Mouse (Mus musculus): ENCODE results near the gene Pak3. TPM values are rescaled to one million over a fixed set of nuclear protein-coding genes. Genes with fewer than 3 reads are reported as not detected.

Pak3 gene
- polyA plus RNA-seq, 1 experiment from 2014 or later = 3.4 TPM

- Histone ChIP-seq H3K27me3 (replicated peaks; ENCODE audit: control insufficient read depth, insufficient read depth, low read length) (peaks cover 6% of the 10 kb centered on the region), H3K4me1 (replicated peaks; ENCODE audit: control insufficient read depth, insufficient read depth, low read length) (no peaks in the 10 kb centered on the region), H3K4me3 (ENCODE audit: low read depth, low read length) (no peak overlapping the region), H3K9me3 (ENCODE audit: control insufficient read depth, low read length) (no peaks in the 10 kb centered on the region), H3K36me3 (ENCODE audit: control insufficient read depth, insufficient read depth, low read length) (no peaks in the 10 kb centered on the region), H3K27ac (ENCODE audit: low read depth, low read length) (no peak overlapping the region), H3K9ac (ENCODE audit: low read depth, low read length) (no peak overlapping the region), H3K4me2 (no peak overlapping the region)
- 88% methylated on average over 2 of the region's 2 CpGs for WGBS
- ATAC-seq (replicated peaks; ENCODE audit: low FRiP score) = no peak
- no peak for DNase-seq (ENCODE audit: low spot score)
These were observed 125.5 kb downstream of the Pak3 start for GRCm38 (mm10) chrX:143643936-143644335.

- H3K4me3 ChIP-seq (ENCODE audit: low read depth, low read length) = no peak overlapping the region
- ATAC-seq (replicated peaks; ENCODE audit: low FRiP score) (no peak), DNase-seq (ENCODE audit: low spot score) (no peak)
- H3K4me2 ChIP-seq = no peak overlapping the region
- no peaks in the 10 kb centered on the region for H3K36me3 ChIP-seq (ENCODE audit: control insufficient read depth, insufficient read depth, low read length)
- H3K9ac ChIP-seq (ENCODE audit: low read depth, low read length) = no peak overlapping the region
- H3K27me3 ChIP-seq (replicated peaks; ENCODE audit: control insufficient read depth, insufficient read depth, low read length) = peaks cover 6% of the 10 kb centered on the region
- H3K27ac ChIP-seq (ENCODE audit: low read depth, low read length) = no peak overlapping the region
- no peaks in the 10 kb centered on the region for H3K4me1 ChIP-seq (replicated peaks; ENCODE audit: control insufficient read depth, insufficient read depth, low read length)
- H3K9me3 ChIP-seq (ENCODE audit: control insufficient read depth, low read length) = no peaks in the 10 kb centered on the region
- WGBS = 59% methylated on average over 1 of the region's 1 CpGs
These were observed 126.4 kb downstream of the Pak3 start for GRCm38 (mm10) chrX:143644807-143645206.

DNA sequence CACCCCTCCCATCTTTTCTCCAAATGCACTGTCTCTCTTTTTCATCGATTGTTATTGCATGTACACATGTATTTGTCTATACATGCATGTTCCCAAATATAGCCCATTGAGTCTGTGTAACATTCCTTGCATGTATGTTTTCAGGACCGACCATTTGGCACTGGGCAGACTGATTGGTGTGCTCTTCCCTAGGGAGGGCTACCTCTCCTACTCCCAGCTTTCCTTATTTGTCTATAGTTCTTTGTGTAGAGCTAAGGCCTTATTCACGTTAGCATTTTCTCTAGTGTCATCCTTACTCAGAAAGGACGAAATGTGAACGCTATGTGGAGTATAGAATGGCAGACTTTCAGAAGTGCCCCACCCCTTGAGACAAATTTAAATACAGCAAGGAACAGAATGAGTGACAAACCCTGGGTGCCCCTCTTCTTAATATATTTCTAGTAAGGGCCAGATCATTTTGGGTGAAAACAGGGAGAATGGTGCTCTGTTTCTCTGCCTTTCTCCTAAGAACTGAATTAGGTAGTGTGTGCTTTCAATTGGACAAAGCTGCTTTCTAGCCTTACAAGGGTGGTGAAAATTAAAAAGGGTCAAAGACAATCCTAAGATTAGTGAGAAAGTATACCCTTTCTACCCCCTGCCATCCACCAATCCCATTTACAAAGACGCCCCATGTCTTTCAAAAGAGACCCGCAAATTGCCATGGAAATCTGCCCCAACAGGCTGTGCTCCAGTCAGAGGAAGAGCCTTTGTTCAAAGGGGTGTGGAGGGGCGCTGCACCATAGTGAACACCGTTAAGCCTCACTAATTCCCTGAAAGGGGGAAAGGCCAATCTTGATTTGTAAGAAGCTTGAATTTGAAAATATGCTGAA lies 136.2 kb downstream of the Pak3 start:
- H3K9ac ChIP-seq (ENCODE audit: low read depth, low read length) = no peak overlapping the region
- H3K4me3 ChIP-seq (ENCODE audit: low read depth, low read length) = no peak overlapping the region
- no peak overlapping the region for H3K27ac ChIP-seq (ENCODE audit: low read depth, low read length)
- 44% methylated on average over 9 of the region's 9 CpGs for WGBS
- no peaks in the 10 kb centered on the region for H3K9me3 ChIP-seq (ENCODE audit: control insufficient read depth, low read length)
- no peaks in the 10 kb centered on the region; the same call in 1 of the 2 replicates for H3K27me3 ChIP-seq (replicated peaks; ENCODE audit: control insufficient read depth, insufficient read depth, low read length)
- DNase-seq (ENCODE audit: low spot score) (no peak), ATAC-seq (replicated peaks; ENCODE audit: low FRiP score) (no peak)
- no peaks in the 10 kb centered on the region for H3K36me3 ChIP-seq (ENCODE audit: control insufficient read depth, insufficient read depth, low read length)
- H3K4me1 ChIP-seq (replicated peaks; ENCODE audit: control insufficient read depth, insufficient read depth, low read length) = no peaks in the 10 kb centered on the region
- H3K4me2 ChIP-seq = no peak overlapping the region

GRCm38 (mm10) chrX:143655177-143655492 lies 136.7 kb downstream of the Pak3 start:
- Histone ChIP-seq H3K4me1 (replicated peaks; ENCODE audit: control insufficient read depth, insufficient read depth, low read length) (no peaks in the 10 kb centered on the region), H3K27ac (ENCODE audit: low read depth, low read length) (no peak overlapping the region), H3K9me3 (ENCODE audit: control insufficient read depth, low read length) (no peaks in the 10 kb centered on the region), H3K4me2 (no peak overlapping the region), H3K4me3 (ENCODE audit: low read depth, low read length) (no peak overlapping the region), H3K36me3 (ENCODE audit: control insufficient read depth, insufficient read depth, low read length) (no peaks in the 10 kb centered on the region), H3K27me3 (replicated peaks; ENCODE audit: control insufficient read depth, insufficient read depth, low read length) (no peaks in the 10 kb centered on the region; the same call in 1 of the 2 replicates), H3K9ac (ENCODE audit: low read depth, low read length) (no peak overlapping the region)
- no peak for ATAC-seq (replicated peaks; ENCODE audit: low FRiP score)
- 24% methylated on average over 3 of the region's 3 CpGs for WGBS
- no peak for DNase-seq (ENCODE audit: low spot score)

GRCm38 (mm10) chrX:143664221-143665150 lies 146.1 kb downstream of the Pak3 start:
- DNase-seq (ENCODE audit: low spot score) (peak; percentile 30), ATAC-seq (replicated peaks; ENCODE audit: low FRiP score) (peak; percentile 75)
- peak overlapping the region; percentile 61 for H3K4me2 ChIP-seq
- peaks cover 14% of the 10 kb centered on the region; the same call in 1 of the 2 replicates for H3K27me3 ChIP-seq (replicated peaks; ENCODE audit: control insufficient read depth, insufficient read depth, low read length)
- no peak overlapping the region for H3K27ac ChIP-seq (ENCODE audit: low read depth, low read length)
- H3K4me3 ChIP-seq (ENCODE audit: low read depth, low read length) = peak overlapping the region; percentile 39
- H3K9ac ChIP-seq (ENCODE audit: low read depth, low read length) = no peak overlapping the region
- H3K36me3 ChIP-seq (ENCODE audit: control insufficient read depth, insufficient read depth, low read length) = no peaks in the 10 kb centered on the region
- H3K9me3 ChIP-seq (ENCODE audit: control insufficient read depth, low read length) = no peaks in the 10 kb centered on the region
- no peaks in the 10 kb centered on the region for H3K4me1 ChIP-seq (replicated peaks; ENCODE audit: control insufficient read depth, insufficient read depth, low read length)
- WGBS = 15% methylated on average over 28 of the region's 28 CpGs

DNA sequence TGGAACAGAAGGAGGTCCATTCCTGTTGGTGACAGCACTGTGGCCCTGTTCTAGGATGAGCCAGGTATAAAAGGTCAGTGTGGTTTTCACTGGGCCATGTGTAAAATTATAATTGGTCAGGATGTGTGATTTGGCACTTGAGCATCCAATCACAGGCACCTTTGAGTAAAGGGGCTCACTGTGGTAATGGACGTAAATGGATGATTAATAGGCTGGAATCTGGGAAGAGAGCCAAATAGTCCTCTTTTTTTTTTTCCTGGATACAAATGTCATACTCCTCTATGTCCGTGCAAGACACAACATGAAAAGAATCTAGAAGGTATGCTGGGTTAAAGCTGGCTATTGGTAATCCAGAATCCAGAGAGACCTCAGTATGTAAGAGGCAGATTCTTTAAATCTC lies 147.4 kb downstream of the Pak3 start:
- DNase-seq (ENCODE audit: low spot score) = no peak
- no peak overlapping the region for H3K4me2 ChIP-seq
- H3K4me1 ChIP-seq (replicated peaks; ENCODE audit: control insufficient read depth, insufficient read depth, low read length) = no peaks in the 10 kb centered on the region
- H3K9ac ChIP-seq (ENCODE audit: low read depth, low read length) = no peak overlapping the region
- no peak overlapping the region for H3K4me3 ChIP-seq (ENCODE audit: low read depth, low read length)
- ATAC-seq (replicated peaks; ENCODE audit: low FRiP score) = no peak
- no peaks in the 10 kb centered on the region for H3K36me3 ChIP-seq (ENCODE audit: control insufficient read depth, insufficient read depth, low read length)
- H3K27ac ChIP-seq (ENCODE audit: low read depth, low read length) = no peak overlapping the region
- H3K9me3 ChIP-seq (ENCODE audit: control insufficient read depth, low read length) = no peaks in the 10 kb centered on the region
- 66% methylated on average over 2 of the region's 2 CpGs for WGBS
- H3K27me3 ChIP-seq (replicated peaks; ENCODE audit: control insufficient read depth, insufficient read depth, low read length) = peaks cover 14% of the 10 kb centered on the region; the same call in 1 of the 2 replicates

DNA sequence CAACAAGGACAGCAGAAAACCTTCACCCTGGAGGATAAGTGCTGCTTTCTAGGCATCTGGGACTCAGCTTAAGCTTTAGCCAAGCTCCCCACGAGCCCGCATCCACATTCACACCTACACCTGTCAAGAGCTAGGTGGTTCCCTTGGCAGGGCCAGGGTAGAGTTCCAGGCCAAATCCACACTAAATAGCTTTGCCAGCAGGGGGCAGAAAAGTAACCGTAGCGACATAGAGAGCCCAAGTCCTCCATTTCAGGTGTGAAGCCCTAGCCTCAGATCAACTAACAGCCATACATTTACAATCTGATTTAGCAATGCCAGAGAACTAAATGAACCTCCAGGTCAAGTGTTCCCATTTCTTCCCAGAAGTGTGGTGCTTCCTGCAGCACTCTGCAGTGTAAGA lies 148.6 kb downstream of the Pak3 start:
- H3K9ac ChIP-seq (ENCODE audit: low read depth, low read length) = no peak overlapping the region
- no peak overlapping the region for H3K4me2 ChIP-seq
- no peaks in the 10 kb centered on the region for H3K4me1 ChIP-seq (replicated peaks; ENCODE audit: control insufficient read depth, insufficient read depth, low read length)
- ATAC-seq (replicated peaks; ENCODE audit: low FRiP score) (no peak), DNase-seq (ENCODE audit: low spot score) (no peak)
- 29% methylated on average over 4 of the region's 4 CpGs for WGBS
- no peak overlapping the region for H3K4me3 ChIP-seq (ENCODE audit: low read depth, low read length)
- no peaks in the 10 kb centered on the region for H3K36me3 ChIP-seq (ENCODE audit: control insufficient read depth, insufficient read depth, low read length)
- no peaks in the 10 kb centered on the region for H3K9me3 ChIP-seq (ENCODE audit: control insufficient read depth, low read length)
- no peak overlapping the region for H3K27ac ChIP-seq (ENCODE audit: low read depth, low read length)
- peaks cover 13% of the 10 kb centered on the region; the same call in 1 of the 2 replicates for H3K27me3 ChIP-seq (replicated peaks; ENCODE audit: control insufficient read depth, insufficient read depth, low read length)

- no peak overlapping the region for H3K9ac ChIP-seq (ENCODE audit: low read depth, low read length)
- H3K9me3 ChIP-seq (ENCODE audit: control insufficient read depth, low read length) = no peaks in the 10 kb centered on the region
- no peaks in the 10 kb centered on the region for H3K36me3 ChIP-seq (ENCODE audit: control insufficient read depth, insufficient read depth, low read length)
- H3K4me2 ChIP-seq = no peak overlapping the region
- no peak overlapping the region for H3K4me3 ChIP-seq (ENCODE audit: low read depth, low read length)
- ATAC-seq (replicated peaks; ENCODE audit: low FRiP score) = no peak
- peaks cover 11% of the 10 kb centered on the region; the same call in 1 of the 2 replicates for H3K27me3 ChIP-seq (replicated peaks; ENCODE audit: control insufficient read depth, insufficient read depth, low read length)
- no peaks in the 10 kb centered on the region for H3K4me1 ChIP-seq (replicated peaks; ENCODE audit: control insufficient read depth, insufficient read depth, low read length)
- no peak for DNase-seq (ENCODE audit: low spot score)
- 48% methylated on average over 3 of the region's 3 CpGs for WGBS
- H3K27ac ChIP-seq (ENCODE audit: low read depth, low read length) = no peak overlapping the region
These were observed 149.9 kb downstream of the Pak3 start for GRCm38 (mm10) chrX:143668242-143668641.
